Mouse (Mus musculus) urinary bladder, postnatal 14 days (tissue): Measurements from ENCODE around the gene Hmbs.
"Not testable (repeated sequence)": the region's sequence is repeated elsewhere in the genome, so short reads cannot be mapped to it uniquely, and the experiment has no call there.

ENCODE experiments used
- DNase-seq: peaks from one replicate; pipeline ENCODE4 v3.0.0; 2021; ENCODE audit warnings: low spot score

Gene Hmbs

DNA sequence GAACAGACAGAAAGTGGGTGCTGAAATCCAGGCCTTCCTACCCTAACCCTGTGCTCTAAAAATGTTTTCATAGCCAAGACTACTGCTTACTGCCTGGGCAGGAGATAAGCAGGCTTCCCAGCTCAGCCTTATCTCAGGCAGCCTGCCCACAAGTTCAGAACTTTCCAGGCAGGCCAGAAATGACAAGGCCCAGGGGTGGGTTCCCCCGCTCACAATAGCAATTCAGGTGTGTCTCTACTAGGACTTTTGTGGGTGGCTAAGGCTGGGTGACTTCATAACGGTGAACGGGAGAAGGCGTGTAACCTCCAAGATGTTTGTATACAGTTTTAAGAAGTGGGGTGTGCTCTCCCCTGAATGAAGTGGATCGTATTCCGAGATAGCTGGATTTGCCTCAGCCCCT lies 738 bp downstream of the Hmbs start:
- DNase-seq = no peak

DNA sequence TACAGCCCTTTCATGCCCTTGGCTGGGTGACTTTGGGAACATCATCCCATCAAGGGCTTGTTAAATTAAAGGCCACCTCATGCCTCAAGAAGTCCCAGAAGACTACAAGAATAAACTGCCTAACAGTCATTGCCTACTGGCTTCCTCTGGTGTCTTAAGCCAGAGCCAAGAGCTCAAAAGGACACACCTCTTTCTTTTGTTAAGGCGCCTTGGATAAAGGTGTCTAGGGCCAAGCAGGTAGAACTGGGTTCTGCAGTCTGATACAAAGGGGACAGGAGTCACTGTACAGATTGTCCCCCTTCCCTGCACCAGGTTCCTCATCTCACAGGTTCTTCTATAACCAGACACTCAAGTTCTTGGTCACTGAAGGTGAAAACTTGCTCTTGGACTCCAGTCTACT lies 1.4 kb downstream of the Hmbs start:
- no peak for DNase-seq

DNA sequence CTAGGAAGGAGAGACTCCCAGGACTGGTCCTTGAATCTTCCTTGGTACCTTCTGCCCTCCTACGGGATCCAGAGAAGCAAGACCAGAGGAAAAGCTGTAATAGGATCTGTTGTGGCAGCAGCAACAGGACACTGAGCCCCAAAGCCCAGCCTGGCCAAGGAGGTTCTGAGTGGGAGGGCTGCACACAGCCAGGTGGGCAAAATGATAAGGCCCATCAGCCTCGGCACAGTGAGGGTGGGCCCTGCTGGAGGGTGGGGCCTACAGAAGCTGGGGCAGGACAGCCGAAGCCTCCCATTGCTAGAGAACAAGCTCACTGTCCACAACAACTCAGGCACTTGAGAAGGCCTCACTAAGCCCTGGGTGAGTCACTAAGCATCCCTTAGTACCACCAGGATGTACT lies 1.9 kb downstream of the Hmbs start:
- no peak for DNase-seq

DNA sequence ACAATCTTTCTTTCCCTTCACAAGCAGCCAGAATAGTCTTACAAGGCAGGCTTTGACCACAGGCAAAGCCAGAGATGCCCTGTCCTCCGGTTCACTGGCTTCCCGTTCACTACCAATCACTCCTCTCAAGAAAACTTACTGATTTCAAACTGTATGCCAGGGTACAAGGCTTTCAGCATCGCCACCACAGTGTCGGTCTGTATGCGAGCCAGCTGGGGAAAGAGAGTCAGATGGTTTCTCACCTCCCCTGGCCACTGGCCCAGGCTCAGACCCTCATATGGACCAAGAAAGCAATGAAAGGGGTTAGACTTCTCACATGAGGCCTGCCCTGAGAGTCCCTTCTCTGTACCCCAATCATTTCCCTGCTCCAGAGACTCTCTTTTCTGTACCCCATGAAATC lies 2.5 kb downstream of the Hmbs start:
- no peak for DNase-seq

DNA sequence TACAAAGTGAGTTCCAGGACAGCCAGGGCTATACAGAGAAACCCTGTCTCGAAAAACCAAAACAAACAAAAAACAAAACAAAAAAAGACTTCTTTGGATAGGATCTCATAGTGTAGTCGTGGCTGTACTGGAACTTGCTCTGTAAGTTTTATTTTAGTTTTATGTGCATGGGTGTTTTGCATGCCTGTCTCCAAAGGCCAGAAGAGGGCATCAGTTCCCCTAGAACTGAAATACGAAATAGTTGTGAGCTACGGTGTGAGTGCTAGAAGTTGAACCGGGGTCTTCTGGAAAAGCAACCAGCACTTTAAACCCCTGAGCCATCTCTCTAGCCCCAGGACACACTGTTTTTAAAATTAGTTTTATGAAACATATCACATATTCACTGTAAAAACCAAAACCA lies 5.5 kb downstream of the Hmbs start:
- DNase-seq = no peak

DNA sequence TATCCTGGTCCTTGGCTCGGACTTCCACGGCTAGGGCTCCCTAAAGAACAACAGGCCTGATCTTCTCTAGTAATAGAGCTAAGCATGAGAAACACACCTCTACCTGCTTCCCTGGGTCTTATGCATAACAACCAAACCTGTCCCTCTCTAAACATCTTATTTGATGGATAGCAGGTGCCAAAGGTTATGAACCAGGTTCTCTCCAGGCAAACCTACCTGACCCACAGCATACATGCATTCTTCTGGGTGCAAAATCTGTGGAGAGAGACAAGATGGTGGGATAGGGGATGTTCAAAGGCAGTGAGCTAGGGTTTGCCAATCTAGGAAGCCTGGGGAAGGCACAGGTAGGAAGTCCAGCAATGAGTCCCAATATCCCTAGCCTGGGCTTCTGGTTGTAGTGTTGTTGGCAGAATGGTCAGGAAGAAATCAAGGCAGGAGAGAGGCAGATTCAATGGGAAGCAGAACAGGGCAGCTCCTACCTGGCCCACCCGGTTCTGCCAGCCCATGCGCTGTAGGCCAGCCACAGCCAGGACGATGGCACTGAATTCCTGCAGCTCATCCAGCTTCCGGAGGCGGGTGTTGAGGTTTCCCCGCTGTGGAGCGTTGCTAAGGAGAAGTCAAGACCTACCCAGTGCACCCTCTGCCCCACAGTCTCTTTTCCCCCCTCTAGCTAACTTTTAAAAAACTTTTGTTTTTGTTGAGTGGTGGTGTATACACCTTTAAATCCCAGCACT lies 6.4 kb downstream of the Hmbs start:
- DNase-seq = no peak

DNA sequence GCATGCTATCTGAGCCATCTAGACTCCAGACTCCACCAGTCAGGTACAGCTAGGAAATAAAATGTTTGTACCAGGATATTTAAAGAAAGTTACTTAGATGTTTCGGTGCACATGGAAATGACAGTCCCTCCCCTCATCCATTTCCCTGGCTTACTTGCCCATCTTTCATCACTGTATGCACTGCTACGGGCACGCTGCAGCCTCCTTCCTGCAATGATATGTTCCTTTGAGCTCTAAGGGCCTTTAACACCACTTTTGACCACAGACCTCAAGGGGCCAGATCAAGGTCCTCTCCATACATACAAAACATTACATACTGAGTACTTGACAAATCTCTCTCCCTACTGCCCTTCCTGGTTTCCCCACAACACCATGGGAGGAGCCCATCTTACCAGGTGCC lies 7.1 kb downstream of the Hmbs start:
- DNase-seq = no peak

DNA sequence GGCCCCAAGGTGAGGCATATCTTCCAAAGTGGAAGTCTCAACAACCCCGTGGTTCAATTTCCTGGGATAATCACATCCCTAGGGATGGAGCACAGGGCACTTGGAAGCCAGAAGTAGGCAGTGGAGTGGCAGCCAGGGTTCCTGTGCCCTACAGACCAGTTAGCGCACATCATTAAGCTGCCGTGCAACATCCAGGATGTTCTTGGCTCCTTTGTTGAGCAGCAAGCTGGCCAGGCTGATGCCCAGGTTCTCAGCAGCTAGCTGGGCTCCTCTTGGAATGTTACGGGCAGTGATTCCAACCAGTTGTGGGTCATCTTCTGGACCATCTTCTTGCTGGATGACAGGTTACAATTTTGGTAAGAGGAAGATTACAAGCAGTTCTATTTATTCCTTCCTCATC lies 7.5 kb downstream of the Hmbs start:
- DNase-seq = not testable (repeated sequence)

DNA sequence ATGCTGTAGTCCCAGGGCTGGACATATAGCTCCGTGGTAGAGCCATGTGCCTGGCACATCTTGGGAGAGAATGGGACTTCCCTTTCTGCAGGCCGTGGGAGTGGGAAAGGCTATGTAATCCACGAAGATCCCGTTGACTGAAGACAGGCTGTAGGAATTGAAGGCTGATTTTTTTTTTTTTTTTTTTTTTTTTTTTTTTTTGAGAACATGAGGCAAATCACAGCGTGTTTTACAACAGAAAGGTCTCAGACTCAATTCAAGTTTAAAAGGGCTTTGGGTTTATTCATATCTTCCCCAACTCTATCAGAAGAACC lies 8.0 kb downstream of the Hmbs start:
- DNase-seq = no peak

DNA sequence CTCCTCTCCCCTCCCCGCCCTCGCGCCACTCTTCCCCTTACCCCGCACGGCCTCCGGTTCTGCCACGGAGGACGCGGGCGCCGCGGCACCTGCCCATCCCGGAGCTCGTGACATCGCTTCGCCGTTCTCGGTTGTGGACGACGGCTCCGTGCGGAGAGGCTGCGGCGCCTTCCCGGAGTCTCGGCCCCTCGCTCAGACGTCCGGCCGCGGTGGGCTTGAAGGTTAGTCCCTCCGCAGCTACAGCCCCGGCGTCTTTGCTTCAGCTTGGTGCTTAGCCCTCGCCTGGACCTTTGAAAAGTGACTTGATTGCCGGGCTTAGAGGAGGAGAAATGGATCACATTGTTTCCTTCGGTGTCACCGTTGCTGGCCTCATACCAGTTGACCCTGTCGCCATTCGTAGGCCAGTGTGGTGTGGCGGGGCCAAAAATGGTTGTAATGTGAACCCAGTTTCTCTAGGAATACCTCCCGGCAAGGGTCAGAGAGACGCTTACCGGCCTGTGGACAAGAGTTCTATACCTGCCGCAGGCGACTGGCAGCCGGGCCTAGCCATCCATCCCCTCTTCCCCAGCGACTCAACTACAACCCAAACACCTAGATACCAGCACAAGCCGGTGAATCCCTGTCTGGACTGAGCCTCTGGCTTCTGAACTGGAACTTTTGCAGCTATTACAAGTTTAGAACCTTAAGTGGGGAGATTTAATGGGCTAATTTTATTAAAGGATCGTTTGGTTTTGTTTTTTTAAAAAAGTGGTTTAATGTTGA lies 8.5 kb downstream of the Hmbs start:
- DNase-seq = peak; percentile 17

DNA sequence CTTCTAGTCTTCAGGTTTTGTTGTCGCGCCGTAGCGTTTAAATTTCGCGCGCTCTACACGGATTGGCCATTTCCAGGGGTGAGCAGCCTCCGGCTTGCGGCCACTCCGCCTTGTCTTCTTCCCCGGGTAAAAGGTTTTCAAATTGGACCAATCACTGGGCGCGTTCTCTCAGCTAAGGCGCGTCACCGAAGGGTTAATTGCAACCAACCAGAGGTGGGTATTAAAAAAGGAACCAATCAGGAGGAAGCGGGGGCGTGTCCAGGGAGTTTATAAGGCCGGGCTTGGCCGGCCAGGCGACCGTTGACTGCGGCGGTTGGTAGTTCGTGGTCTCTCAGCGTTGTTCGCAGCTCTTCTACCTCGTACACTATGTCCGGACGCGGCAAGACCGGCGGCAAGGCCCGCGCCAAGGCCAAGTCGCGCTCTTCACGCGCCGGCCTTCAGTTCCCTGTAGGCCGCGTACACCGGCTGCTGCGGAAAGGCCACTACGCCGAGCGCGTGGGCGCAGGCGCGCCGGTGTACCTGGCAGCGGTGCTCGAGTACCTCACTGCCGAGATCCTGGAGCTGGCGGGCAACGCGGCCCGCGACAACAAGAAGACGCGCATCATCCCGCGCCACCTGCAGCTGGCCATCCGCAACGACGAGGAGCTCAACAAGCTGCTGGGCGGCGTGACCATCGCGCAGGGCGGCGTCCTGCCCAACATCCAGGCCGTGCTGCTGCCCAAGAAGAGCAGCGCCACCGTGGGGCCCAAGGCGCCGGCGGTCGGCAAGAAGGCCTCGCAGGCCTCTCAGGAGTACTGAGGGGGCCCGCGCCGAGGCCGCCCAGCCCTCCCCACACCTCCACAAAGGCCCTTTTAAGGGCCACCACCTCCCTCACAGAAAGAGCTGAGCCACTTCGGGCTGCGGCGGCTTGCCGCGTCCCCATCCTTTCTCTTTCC lies 9.4 kb downstream of the Hmbs start, which contains the start of gene H2afx:
TSS of gene H2afx (plus strand) at position 299 of the 935 bp plus-strand sequence.
- peak; percentile 99 for DNase-seq

DNA sequence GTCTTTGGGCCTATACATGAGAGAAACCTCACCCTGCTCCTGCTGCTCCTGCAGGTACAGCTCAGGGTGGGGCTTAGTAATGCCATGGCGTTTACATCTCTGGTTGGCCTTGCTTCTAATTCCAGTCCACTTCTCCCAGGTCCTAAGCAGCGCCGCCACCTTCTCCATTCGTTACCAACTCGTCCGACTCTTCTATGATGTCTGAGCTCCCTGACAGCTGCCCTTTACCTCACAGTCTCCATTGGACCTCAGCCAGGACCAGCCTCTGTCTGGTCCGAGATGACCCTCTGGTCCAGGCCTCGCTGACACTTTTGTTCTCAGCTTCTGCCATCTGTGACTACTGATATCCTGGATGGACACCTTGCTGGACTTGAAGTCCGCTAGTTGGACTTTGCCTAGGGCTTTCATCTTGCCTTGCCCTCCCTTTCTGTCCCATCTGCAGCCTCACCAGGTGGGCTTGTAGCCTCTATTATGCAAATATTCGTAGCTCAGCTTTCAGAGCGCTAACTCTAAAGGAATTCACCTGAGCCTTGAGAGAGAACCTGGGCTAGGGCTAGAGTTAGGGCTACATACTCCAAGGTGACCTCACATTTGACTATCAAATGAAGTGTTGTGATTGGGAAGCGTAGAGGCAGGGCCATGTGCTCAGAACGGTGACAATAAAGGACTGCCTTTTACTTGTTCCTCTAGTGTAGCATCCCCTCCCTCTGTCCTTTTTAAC lies 10.9 kb downstream of the Hmbs start:
- no peak for DNase-seq

DNA sequence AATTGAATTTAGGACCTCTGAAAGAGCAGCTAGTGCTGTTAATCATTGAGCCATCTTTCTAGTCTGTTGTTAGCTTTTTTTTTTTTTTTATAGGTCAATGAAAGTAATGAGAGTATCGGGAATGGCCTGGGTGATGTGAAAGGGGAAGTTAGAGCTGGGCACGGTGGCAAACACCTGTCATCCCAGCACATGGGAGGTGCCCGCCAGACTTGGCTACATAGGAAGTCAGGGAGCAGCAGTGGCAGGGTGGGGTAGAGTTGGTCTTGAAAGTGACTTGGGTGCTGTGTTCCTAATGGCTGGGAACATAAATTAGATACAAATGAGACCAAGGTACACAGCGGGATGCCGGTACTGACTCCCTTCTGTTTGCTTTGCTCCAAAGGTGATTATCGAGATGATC lies 13.3 kb downstream of the Hmbs start:
- no peak for DNase-seq

DNA sequence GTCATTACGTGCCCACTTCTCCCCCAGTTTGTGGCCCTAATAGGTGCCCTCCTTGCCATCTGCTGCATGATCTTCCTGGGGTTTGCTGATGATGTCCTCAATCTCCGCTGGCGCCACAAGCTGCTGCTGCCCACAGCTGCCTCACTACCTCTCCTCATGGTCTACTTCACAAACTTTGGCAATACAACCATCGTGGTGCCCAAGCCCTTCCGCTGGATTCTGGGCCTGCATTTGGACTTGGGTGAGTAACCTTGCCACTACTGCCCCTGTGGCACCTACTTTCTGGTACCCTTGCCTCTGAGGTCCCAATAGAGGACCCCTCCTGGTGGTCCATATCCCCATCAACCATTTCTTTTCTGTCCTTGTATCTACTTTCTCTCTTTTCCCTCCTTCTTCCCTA lies 16.1 kb downstream of the Hmbs start:
- DNase-seq = no peak

DNA sequence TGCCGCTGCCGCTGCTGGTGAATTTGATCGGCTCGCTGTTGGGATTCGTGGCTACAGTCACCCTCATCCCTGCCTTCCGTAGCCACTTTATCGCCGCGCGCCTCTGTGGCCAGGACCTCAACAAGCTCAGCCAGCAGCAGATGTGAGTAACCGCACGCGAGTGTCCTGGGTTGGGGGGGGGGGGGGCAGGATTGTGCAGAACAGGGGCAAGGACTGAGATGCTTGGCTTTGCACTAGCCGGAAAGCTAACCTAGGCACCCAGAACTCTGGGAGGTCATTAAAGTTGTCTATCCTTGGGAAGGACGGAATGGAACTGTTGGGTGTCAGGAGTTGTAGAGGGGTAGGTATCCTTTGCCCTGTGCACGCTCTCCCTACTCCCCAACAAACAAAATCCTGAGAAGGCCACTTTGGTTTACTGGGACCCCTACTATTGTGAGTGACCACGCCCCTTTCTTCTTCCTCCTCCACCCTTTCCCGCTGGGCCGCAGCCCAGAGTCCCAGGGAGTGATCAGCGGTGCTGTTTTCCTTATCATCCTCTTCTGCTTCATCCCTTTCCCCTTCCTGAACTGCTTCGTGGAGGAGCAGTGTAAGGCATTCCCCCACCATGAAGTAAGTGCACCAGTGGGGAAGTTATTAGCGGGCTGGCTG lies 16.8 kb downstream of the Hmbs start:
- DNase-seq = peak; percentile 57

DNA sequence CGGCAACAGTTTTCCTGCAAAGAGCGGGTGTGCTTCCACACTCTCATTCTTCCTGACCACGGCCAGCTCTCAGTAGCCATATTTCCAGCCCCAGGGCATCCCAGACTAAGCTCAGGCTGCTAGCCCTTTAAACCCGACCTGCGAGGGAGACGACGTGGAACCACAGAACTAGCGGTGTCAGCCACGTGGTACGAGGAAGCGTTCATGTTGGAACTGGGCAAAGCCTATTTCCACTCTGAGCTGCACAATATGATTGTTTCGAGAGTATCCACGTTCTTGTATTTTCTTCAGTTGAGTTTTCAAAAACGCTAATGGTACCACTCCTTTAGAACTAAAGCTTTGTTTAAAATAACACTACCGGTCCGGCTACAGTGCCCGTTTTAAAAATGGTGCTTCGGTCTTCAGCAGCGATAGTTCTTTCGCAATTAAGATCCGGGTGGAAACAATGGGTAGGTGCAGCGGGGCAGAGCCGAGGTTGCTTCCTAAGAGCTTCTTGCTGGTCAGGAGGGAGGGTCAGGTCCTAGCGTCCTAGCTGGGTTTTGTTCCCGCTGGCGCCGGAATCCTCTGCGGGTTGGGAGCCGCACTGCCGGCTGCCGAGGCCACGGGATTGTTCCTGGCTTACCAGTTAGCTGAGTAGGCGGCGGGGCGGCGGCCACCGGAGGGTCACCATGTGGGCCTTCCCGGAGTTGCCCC lies 17.5 kb downstream of the Hmbs start:
- DNase-seq = peak; percentile 87

DNA sequence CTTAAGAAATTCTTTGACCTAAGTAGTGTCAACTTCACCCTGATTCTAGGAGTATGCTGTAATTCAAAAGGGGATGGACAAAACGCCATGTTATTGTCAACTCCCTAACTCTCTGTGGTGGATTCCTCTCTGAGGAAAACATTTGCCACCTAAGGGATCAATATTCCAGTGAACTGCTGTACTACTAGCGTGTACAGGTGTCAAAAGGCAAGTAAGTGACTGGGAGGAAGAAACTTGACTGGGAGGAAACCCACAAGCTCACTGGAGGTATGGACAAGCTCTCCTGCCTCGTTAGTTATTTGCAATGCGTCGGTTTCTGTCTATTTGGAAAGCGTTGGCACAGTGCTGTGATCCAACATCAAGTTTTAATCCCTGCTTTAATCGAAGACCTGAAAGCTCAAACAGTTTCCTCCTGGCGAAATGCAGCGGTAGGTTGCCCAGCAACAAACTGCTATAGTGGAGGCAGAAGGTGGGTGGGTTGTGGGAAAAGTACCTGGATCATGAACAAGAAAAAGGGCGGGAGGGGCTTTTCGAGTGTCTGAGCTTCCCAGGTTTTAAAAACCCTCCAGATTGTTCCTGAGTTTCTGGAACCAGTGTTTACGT lies 18.2 kb downstream of the Hmbs start, which contains the start of gene Dpagt1:
TSS of gene Dpagt1 (plus strand) at position 252 of the 603 bp plus-strand sequence.
- DNase-seq = no peak

DNA sequence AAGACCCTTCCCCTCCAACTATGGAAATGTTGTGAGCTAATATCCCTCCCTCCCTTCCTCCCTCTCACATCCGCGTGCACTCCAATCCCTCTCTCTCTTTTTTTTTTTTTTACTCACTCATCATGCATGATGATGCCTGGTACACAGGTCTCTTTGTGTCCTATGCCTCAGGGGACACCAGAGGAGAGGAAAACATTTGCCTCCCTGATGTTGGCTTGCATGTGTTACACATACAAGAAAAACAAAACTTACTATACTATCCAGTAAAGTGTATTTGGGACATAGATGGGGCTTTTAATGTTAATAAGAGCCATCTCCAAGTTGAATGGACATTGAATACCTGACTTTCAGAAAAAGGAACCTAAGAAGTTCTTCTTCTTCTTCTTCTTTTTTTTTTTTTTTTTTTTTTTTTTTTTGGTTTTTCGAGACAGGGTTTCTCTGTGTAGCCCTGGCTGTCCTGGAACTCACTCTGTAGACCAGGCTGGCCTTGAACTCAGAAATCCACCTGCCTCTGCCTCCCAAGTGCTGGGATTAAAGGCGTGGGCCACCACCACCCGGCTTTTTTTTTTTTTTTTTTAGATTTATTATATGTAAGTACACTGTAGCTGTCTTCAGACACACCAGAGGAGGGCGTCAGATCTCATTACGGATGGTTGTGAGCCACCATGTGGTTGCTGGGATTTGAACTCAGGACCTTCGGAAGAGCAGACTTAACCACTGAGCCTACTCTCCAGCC lies 18.8 kb downstream of the Hmbs start:
- not testable (repeated sequence) for DNase-seq

DNA sequence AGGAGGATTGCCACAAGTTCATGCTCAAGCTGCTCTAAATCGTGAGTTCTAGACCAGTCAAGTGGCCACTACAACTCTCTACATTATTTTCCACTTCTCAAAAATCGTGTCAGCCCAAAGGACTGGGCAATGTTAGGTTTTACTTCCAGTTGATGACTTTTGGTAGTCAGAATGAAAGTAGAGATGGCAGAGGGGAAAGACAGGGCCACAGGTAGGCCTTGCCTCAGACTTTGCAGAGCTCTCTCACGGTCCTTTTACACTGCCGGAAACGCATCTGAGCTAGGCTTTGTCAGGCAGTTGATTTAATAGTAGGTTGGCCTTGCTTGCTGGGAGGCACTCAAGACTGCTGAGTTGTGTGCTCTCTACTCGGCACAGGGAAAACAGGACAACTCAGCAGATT lies 19.9 kb downstream of the Hmbs start:
- DNase-seq = no peak

DNA sequence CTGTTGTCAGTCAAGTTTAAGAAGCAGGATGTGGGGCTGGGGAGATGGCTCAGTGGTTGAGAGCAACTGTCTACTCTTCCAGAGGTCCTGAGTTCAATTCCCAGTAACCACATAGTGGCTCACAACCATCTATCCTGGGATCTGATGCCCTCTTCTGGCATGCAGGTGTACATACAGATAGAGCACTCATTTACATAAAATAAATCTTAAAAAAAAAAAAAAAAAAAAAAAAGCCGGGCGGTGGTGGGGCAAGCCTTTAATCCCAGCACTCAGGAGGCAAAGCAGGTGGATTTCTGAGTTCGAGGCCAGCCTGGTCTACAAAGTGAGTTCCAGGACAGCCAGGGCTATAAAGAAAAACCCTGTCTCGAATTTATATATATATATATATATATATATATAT lies 20.4 kb downstream of the Hmbs start:
- not testable (repeated sequence) for DNase-seq
